Mouse (Mus musculus): Measurements from ENCODE around the gene Oas1e. TPM values are rescaled to one million over a fixed set of nuclear protein-coding genes. Genes with fewer than 3 reads are reported as not detected.
"Not testable (repeated sequence)": the region's sequence is repeated elsewhere in the genome, so short reads cannot be mapped to it uniquely, and the experiment has no call there.

The Oas1e gene
- not detected in 2 replicates for polyA plus RNA-seq (2015; fragmentation: Nextera tagmentation; extraction: Ambion mirVana)

DNA sequence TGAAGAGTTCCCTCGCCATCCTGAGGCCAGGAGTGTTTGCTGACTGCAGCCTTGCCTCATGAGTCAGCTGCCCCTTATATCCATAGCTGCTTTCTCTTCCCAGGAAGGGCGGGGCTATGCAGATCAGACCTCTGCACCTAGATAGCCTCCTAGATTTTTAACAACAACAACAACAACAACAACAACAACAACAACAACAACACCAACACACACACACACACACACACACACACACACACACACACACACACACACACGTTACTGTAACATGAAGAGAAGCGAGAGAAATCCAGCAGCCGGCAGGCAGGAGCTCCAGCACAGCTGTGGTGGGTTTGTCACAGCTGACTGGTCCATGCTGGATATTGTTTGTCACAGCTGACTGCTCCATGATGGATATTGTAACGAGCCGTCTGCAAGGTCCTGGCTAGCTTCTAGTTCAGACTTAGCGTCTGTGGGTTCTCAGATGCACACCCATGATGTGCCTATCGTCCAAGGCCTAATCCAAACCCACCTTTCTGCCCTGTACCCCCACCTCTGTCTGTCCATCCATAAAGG lies at the start of gene Oas1e:
TSS of gene Oas1e (minus strand) at position 51 of the 555 bp plus-strand sequence.
- H3K4me3 ChIP-seq (ENCODE audit: low read length); H3K27me3 ChIP-seq (ENCODE audit: control insufficient read depth, insufficient read depth, low read length); ATAC-seq (replicated peaks; ENCODE audit: extremely low read depth, insufficient read depth, low FRiP score); H3K4me2 ChIP-seq (ENCODE audit: low read depth, low read length); H3K4me1 ChIP-seq (ENCODE audit: control insufficient read depth, insufficient read depth, low read length); H3K9ac ChIP-seq (ENCODE audit: low read length); H3K27ac ChIP-seq (ENCODE audit: low read length); H3K9me3 ChIP-seq (replicated peaks; ENCODE audit: control insufficient read depth, low read length); H3K36me3 ChIP-seq (ENCODE audit: control insufficient read depth, insufficient read depth): not testable (repeated sequence)
- 68% methylated on average over 9 of the region's 9 CpGs for WGBS

- Histone ChIP-seq H3K4me3 (ENCODE audit: low read length) (no peak overlapping the region), H3K36me3 (ENCODE audit: control insufficient read depth, insufficient read depth) (no peaks in the 10 kb centered on the region), H3K27ac (ENCODE audit: low read length) (no peak overlapping the region), H3K27me3 (ENCODE audit: control insufficient read depth, insufficient read depth, low read length) (peaks cover 3% of the 10 kb centered on the region), H3K9me3 (replicated peaks; ENCODE audit: control insufficient read depth, low read length) (no peaks in the 10 kb centered on the region), H3K9ac (ENCODE audit: low read length) (no peak overlapping the region), H3K4me2 (ENCODE audit: low read depth, low read length) (no peak overlapping the region), H3K4me1 (ENCODE audit: control insufficient read depth, insufficient read depth, low read length) (no peaks in the 10 kb centered on the region)
- WGBS: 55% methylated on average over 3 of the region's 3 CpGs
- 0 out of 2 replicates have a peak, but pooled peaks have one; percentile 45 for ATAC-seq (replicated peaks; ENCODE audit: extremely low read depth, insufficient read depth, low FRiP score)
These were observed 49.4 kb upstream of the Oas1e start for GRCm38 (mm10) chr5:120844713-120845112.

DNA sequence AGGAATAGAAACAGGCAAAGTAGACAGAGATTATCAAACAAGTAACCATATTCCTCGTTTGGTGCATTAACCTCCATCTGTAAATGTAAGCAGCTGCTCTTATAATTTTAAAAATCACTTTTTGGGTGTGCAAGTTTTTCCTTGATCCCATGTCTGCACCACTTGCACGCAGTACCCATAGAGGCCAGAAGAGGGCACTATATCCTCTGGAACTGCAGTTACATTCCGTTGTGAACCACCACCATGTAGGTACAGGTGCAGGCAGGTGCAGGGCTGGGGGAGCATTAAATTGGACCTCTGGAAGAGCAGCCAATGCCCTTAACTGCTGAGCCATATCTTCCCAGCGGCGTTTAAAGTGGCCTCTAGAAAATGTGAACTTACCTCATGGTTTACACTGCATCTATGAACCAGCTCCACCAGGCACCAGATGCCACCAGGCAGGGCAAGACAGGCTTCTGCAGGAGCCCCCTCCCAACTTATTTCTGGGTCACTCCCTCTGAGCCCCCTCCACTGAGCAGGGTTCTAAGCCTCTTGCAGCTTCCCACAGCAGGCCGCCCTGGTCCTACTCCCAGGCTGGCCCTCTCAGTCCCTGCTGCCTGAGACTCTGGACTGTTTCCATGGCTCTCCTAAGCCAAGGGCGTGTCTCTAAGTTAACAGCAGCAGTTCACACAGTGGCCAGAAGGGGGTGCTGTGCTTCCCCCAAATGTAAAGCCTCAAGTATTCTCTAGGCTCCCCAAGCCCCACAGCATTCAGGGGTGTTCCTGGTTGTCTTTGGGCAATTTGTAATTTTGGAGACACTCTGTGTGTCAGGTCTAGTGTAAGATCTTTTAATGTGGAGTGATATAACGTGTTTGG lies 41.6 kb upstream of the Oas1e start:
- H3K36me3 ChIP-seq (ENCODE audit: control insufficient read depth, insufficient read depth): no peaks in the 10 kb centered on the region
- no peak overlapping the region for H3K4me2 ChIP-seq (ENCODE audit: low read depth, low read length)
- 5% methylated on average over 8 of the region's 8 CpGs for WGBS
- no peaks in the 10 kb centered on the region for H3K9me3 ChIP-seq (replicated peaks; ENCODE audit: control insufficient read depth, low read length)
- no peak overlapping the region for H3K27ac ChIP-seq (ENCODE audit: low read length)
- no peak overlapping the region for H3K4me3 ChIP-seq (ENCODE audit: low read length)
- H3K4me1 ChIP-seq (ENCODE audit: control insufficient read depth, insufficient read depth, low read length): no peaks in the 10 kb centered on the region
- no peak overlapping the region for H3K9ac ChIP-seq (ENCODE audit: low read length)
- no peak for ATAC-seq (replicated peaks; ENCODE audit: extremely low read depth, insufficient read depth, low FRiP score)
- H3K27me3 ChIP-seq (ENCODE audit: control insufficient read depth, insufficient read depth, low read length): peaks cover 7% of the 10 kb centered on the region

DNA sequence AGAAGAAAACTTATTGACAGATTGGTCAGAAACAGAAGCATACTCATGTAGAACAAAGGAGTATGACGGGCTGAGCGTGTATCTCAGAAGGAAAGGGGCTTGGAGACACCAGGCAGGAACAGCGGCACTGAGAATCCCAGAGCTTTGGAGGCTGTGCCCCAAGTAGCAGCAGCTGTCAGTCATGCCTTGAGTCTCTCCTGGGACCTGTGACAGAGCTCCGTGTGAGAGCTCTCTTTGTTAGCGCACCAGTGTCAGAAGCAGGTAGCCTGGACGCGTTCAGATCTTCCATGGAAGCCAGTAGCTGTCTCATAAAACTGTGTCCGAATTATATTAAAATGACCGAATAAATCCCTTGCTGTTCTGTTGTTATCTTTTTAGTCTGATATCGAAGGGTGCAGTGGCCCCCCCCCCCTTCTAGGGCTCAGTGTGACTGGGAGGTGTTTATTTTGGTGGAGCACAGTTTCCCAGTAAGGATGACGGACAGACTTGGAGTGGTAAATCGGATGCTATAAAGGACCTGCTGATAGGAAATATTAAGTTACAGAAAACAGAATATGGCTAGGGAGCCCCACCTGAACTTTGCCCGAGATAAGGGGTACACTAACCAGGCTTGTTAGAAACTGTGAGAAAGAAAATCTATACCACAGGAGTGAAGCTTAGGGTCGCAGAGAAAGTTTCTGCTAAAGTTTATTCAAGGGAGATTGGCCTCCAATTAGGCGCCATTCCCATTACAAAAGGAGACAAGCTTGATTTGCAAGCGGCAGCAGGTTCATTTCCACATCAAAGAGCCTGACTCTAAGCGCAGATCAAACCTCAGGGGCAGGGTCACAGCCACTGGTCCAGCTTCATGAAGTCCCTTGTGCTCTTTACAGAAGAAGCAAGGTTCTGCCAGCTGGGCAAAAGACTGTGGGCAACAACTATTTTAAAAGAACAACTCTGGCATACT lies 38.3 kb upstream of the Oas1e start:
- ATAC-seq (replicated peaks; ENCODE audit: extremely low read depth, insufficient read depth, low FRiP score): no peak
- Histone ChIP-seq H3K4me3 (ENCODE audit: low read length) (no peak overlapping the region), H3K36me3 (ENCODE audit: control insufficient read depth, insufficient read depth) (no peaks in the 10 kb centered on the region), H3K4me1 (ENCODE audit: control insufficient read depth, insufficient read depth, low read length) (no peaks in the 10 kb centered on the region), H3K27me3 (ENCODE audit: control insufficient read depth, insufficient read depth, low read length) (peaks cover 7% of the 10 kb centered on the region), H3K9ac (ENCODE audit: low read length) (no peak overlapping the region), H3K4me2 (ENCODE audit: low read depth, low read length) (no peak overlapping the region), H3K27ac (ENCODE audit: low read length) (no peak overlapping the region), H3K9me3 (replicated peaks; ENCODE audit: control insufficient read depth, low read length) (no peaks in the 10 kb centered on the region)
- WGBS: 15% methylated on average over 17 of the region's 17 CpGs

- Histone ChIP-seq H3K27ac (ENCODE audit: low read length) (no peak overlapping the region), H3K36me3 (ENCODE audit: control insufficient read depth, insufficient read depth) (no peaks in the 10 kb centered on the region), H3K4me2 (ENCODE audit: low read depth, low read length) (no peak overlapping the region), H3K27me3 (ENCODE audit: control insufficient read depth, insufficient read depth, low read length) (peaks cover 7% of the 10 kb centered on the region), H3K9ac (ENCODE audit: low read length) (no peak overlapping the region), H3K4me3 (ENCODE audit: low read length) (no peak overlapping the region), H3K9me3 (replicated peaks; ENCODE audit: control insufficient read depth, low read length) (no peaks in the 10 kb centered on the region), H3K4me1 (ENCODE audit: control insufficient read depth, insufficient read depth, low read length) (no peaks in the 10 kb centered on the region)
- WGBS: 71% methylated on average over 4 of the region's 4 CpGs
- ATAC-seq (replicated peaks; ENCODE audit: extremely low read depth, insufficient read depth, low FRiP score): no peak
These were observed 35.7 kb upstream of the Oas1e start for GRCm38 (mm10) chr5:120831031-120831430.

DNA sequence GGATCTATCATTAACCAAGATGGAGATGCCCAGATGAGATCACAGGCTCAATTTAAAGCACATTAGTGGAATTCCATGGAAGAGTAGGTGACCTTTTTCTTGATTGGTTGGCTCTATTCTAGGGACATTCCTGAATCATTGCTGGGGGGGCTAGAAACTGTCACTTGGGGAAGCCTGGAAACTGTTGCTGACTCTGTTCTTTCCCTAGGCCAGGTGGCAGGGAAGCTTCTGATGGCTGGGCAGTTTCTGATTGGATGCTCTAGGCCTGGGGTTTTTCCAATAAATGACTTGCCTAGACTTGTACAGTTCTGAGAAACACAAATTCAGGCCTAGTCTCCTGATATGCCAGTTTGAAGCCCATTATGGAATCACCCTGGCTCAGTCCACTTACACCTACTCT lies 23.7 kb upstream of the Oas1e start:
- Histone ChIP-seq H3K9ac (ENCODE audit: low read length) (no peak overlapping the region), H3K4me2 (ENCODE audit: low read depth, low read length) (no peak overlapping the region), H3K36me3 (ENCODE audit: control insufficient read depth, insufficient read depth) (no peaks in the 10 kb centered on the region; the same call in none of the 2 replicates), H3K9me3 (replicated peaks; ENCODE audit: control insufficient read depth, low read length) (peaks cover 15% of the 10 kb centered on the region), H3K27ac (ENCODE audit: low read length) (no peak overlapping the region), H3K4me1 (ENCODE audit: control insufficient read depth, insufficient read depth, low read length) (no peaks in the 10 kb centered on the region), H3K4me3 (ENCODE audit: low read length) (no peak overlapping the region), H3K27me3 (ENCODE audit: control insufficient read depth, insufficient read depth, low read length) (no peaks in the 10 kb centered on the region)
- ATAC-seq (replicated peaks; ENCODE audit: extremely low read depth, insufficient read depth, low FRiP score): no peak

DNA sequence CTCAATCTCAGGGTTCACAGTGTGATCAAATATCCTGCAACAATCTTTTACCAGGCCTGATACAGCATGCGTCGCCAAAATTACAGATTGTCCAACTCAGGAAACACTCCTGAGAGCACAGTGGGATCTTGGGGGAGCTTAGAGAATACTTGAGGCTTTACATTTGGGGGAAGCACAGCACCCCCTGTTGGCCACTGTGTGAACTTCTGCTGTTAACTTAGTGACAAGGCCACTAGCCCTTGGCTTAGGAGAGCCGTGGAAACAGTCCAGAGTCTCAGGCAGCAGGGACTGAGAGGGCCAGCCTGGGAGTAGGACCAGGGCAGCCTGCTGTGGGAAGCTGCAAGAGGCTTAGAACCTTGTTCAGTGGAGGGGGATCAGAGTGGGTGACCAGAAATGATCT lies 20.6 kb upstream of the Oas1e start:
- Histone ChIP-seq H3K4me2 (ENCODE audit: low read depth, low read length) (no peak overlapping the region), H3K27me3 (ENCODE audit: control insufficient read depth, insufficient read depth, low read length) (no peaks in the 10 kb centered on the region), H3K4me1 (ENCODE audit: control insufficient read depth, insufficient read depth, low read length) (0 out of 2 replicates have a peak, but pooled peaks cover 2% of the 10 kb centered on the region), H3K36me3 (ENCODE audit: control insufficient read depth, insufficient read depth) (no peaks in the 10 kb centered on the region; the same call in none of the 2 replicates), H3K9ac (ENCODE audit: low read length) (no peak overlapping the region), H3K9me3 (replicated peaks; ENCODE audit: control insufficient read depth, low read length) (peaks cover 15% of the 10 kb centered on the region), H3K4me3 (ENCODE audit: low read length) (no peak overlapping the region), H3K27ac (ENCODE audit: low read length) (no peak overlapping the region)
- WGBS: 60% methylated on average over 3 of the region's 3 CpGs
- ATAC-seq (replicated peaks; ENCODE audit: extremely low read depth, insufficient read depth, low FRiP score): no peak

DNA sequence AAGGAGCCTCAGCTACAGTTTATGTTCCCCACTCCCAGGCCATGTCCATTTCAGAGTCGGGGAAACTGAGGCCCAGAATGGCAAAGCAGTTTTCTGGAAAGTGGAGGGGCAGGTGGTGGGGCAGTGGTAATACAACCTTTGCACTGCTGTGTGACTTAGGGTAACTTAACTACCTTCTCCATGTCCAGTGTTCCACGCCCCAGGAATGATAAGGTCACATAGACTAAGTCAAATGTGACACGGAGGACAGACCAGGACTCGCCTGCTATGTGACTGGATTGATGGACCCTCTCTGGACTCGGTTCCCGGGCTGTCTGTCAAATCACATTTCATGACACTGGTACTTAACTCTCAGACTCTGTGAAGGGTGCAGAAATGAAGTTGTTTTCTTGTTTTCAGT lies 17.7 kb upstream of the Oas1e start:
- no peaks in the 10 kb centered on the region for H3K9me3 ChIP-seq (replicated peaks; ENCODE audit: control insufficient read depth, low read length)
- WGBS: 72% methylated on average over 6 of the region's 6 CpGs
- peak overlapping the region; percentile 53 for H3K4me3 ChIP-seq (ENCODE audit: low read length)
- ATAC-seq (replicated peaks; ENCODE audit: extremely low read depth, insufficient read depth, low FRiP score): no peak
- H3K27me3 ChIP-seq (ENCODE audit: control insufficient read depth, insufficient read depth, low read length): no peaks in the 10 kb centered on the region
- H3K36me3 ChIP-seq (ENCODE audit: control insufficient read depth, insufficient read depth): no peaks in the 10 kb centered on the region
- peak overlapping the region; percentile 61 for H3K4me2 ChIP-seq (ENCODE audit: low read depth, low read length)
- H3K27ac ChIP-seq (ENCODE audit: low read length): no peak overlapping the region
- H3K9ac ChIP-seq (ENCODE audit: low read length): peak overlapping the region; percentile 53
- 0 out of 2 replicates have a peak, but pooled peaks cover 2% of the 10 kb centered on the region for H3K4me1 ChIP-seq (ENCODE audit: control insufficient read depth, insufficient read depth, low read length)

All from heart, embryonic 16.5 days (tissue).